Mouse (Mus musculus) heart, postnatal 0 days (tissue): ENCODE data around the gene Akp3. TPM values are rescaled to one million over a fixed set of nuclear protein-coding genes. Genes with fewer than 3 reads are reported as not detected.

ENCODE experiments used
- ATAC-seq: fragments of 200-750 bp; cut with Nextera tagmentation; 2 replicates; pipeline ENCODE4 v1.8.0; 2017; ENCODE audit warnings: low read depth, moderate number of reproducible peaks, moderate library complexity; ENCODE audit not compliant: insufficient read depth
- DNase-seq: peaks from one replicate; pipeline ENCODE4 v3.0.0-alpha.2; 2016; ENCODE audit warnings: low spot score
- H3K27ac ChIP-seq: fragments of 300-500 bp; sonication (generic); 2 replicates; pipeline ENCODE4 v1.5.1; 2014; ENCODE audit warnings: low read depth, mild to moderate bottlenecking
- H3K27me3 ChIP-seq: fragments of 300-500 bp; sonication (generic); 2 replicates; pipeline ENCODE4 v1.6.1; 2014; ENCODE audit warnings: low read length, mixed read lengths; ENCODE audit not compliant: control insufficient read depth, insufficient read depth
- H3K36me3 ChIP-seq: fragments of 300-500 bp; sonication (generic); replicated peaks from 2 replicates; pipeline ENCODE4 v1.6.1; 2014; ENCODE audit warnings: low read length, mixed read lengths; ENCODE audit not compliant: control insufficient read depth, insufficient read depth
- H3K4me1 ChIP-seq: fragments of 300-500 bp; sonication (generic); 2 replicates; pipeline ENCODE4 v1.6.1; 2014; ENCODE audit warnings: antibody characterized with exemption; ENCODE audit not compliant: control insufficient read depth, insufficient read depth
- H3K4me2 ChIP-seq: fragments of 300-500 bp; sonication (generic); 2 replicates; pipeline ENCODE4 v1.6.1; 2014; ENCODE audit warnings: low read depth, mild to moderate bottlenecking, low read length, moderate library complexity
- H3K4me3 ChIP-seq: fragments of 300-500 bp; sonication (generic); 2 replicates; pipeline ENCODE4 v1.5.1; 2014; ENCODE audit warnings: low read depth, low read length
- H3K9ac ChIP-seq: fragments of 300-500 bp; sonication (generic); replicated peaks from 2 replicates; pipeline ENCODE4 v1.6.1; 2014; ENCODE audit warnings: low read depth, low read length, mixed read lengths
- H3K9me3 ChIP-seq: fragments of 300-500 bp; sonication (generic); replicated peaks from 2 replicates; pipeline ENCODE4 v1.6.1; 2016; ENCODE audit warnings: low read length; ENCODE audit not compliant: control insufficient read depth
- CTCF ChIP-seq: IDR thresholded peaks from 2 replicates; pipeline ENCODE4 v1.5.1; 2016; ENCODE audit warnings: antibody characterized with exemption, control low read depth, low read depth
- EP300 ChIP-seq: IDR thresholded peaks from 2 replicates; pipeline ENCODE4 v1.6.1; 2016; ENCODE audit warnings: antibody characterized with exemption, low read depth
- WGBS: fragments of 180-500 bp; shearing (Covaris S2); extraction: QIAGEN DNeasy Blood & Tissue Kit; methylation state at CpG from one replicate; pipeline ENCODE4 v1.1.7; 2014; 5-methylcytosine and 5-hydroxymethylcytosine counted together
- polyA plus RNA-seq: library from polyadenylated mRNA; unstranded; fragments of >200 nt; fragmentation: Nextera tagmentation; extraction: Ambion mirVana; gene quantifications from 2 replicates; pipeline ENCODE4 v1.2.1, GENCODE M21; 2015
- total RNA-seq: library from RNA; depleted of rRNA; stranded (reverse); fragments of >200 nt; gene quantifications from 2 replicates; pipeline ENCODE4 v1.2.3, GENCODE M21; 2014; ENCODE audit warnings: low replicate concordance

The Akp3 gene
- total and polyA plus RNA-seq, 2 experiments from 2014 or later = not detected

GRCm38 (mm10) chr1:87142456-87142855, 17.7 kb downstream of the Akp3 start:
- peaks cover 5% of the 10 kb centered on the region; the same call in 1 of the 2 replicates for H3K27me3 ChIP-seq
- WGBS = 65% methylated on average over 9 of the region's 9 CpGs
- ATAC-seq = no peak

GRCm38 (mm10) chr1:87143141-87143540, 18.4 kb downstream of the Akp3 start:
- H3K4me1 ChIP-seq = no peaks in the 10 kb centered on the region
- H3K4me3 ChIP-seq = no peak overlapping the region
- no peaks in the 10 kb centered on the region for H3K36me3 ChIP-seq
- H3K27me3 ChIP-seq = peaks cover 8% of the 10 kb centered on the region; the same call in 1 of the 2 replicates
- no peaks in the 10 kb centered on the region for H3K9me3 ChIP-seq
- no peak overlapping the region for H3K27ac ChIP-seq
- no peak for DNase-seq
- TF ChIP-seq CTCF = no peak
- TF ChIP-seq EP300 = no peak
- 75% methylated on average over 10 of the region's 10 CpGs for WGBS
- H3K9ac ChIP-seq = no peak overlapping the region
- no peak for ATAC-seq
- H3K4me2 ChIP-seq = no peak overlapping the region

More at GRCm38 (mm10) chr1:87142456-87142855, 17.7 kb downstream of the Akp3 start:
- Histone ChIP-seq H3K4me2 (no peak overlapping the region), H3K27ac (no peak overlapping the region), H3K9ac (no peak overlapping the region), H3K9me3 (no peaks in the 10 kb centered on the region), H3K4me3 (no peak overlapping the region), H3K36me3 (no peaks in the 10 kb centered on the region), H3K4me1 (no peaks in the 10 kb centered on the region)
- TF ChIP-seq EP300 (no peak), CTCF (no peak)
- no peak for DNase-seq

GRCm38 (mm10) chr1:87149422-87149821, 24.6 kb downstream of the Akp3 start:
- 37% methylated on average over 13 of the region's 13 CpGs for WGBS
- H3K4me2 ChIP-seq = no peak overlapping the region
- no peak overlapping the region for H3K9ac ChIP-seq
- H3K27me3 ChIP-seq = peaks cover 62% of the 10 kb centered on the region
- DNase-seq = no peak
- no peaks in the 10 kb centered on the region for H3K9me3 ChIP-seq
- H3K4me1 ChIP-seq = no peaks in the 10 kb centered on the region
- no peaks in the 10 kb centered on the region for H3K36me3 ChIP-seq
- TF ChIP-seq CTCF (no peak), EP300 (no peak)
- H3K27ac ChIP-seq = no peak overlapping the region
- ATAC-seq = no peak
- no peak overlapping the region for H3K4me3 ChIP-seq

GRCm38 (mm10) chr1:87151286-87151685, 26.5 kb downstream of the Akp3 start:
- peaks cover 79% of the 10 kb centered on the region for H3K27me3 ChIP-seq
- no peak overlapping the region for H3K9ac ChIP-seq
- H3K4me2 ChIP-seq = no peak overlapping the region
- no peak overlapping the region for H3K4me3 ChIP-seq
- TF ChIP-seq CTCF = no peak
- TF ChIP-seq EP300 = no peak
- 71% methylated on average over 6 of the region's 6 CpGs for WGBS
- no peak overlapping the region for H3K27ac ChIP-seq
- ATAC-seq (no peak), DNase-seq (no peak)
- no peaks in the 10 kb centered on the region for H3K36me3 ChIP-seq
- no peaks in the 10 kb centered on the region for H3K4me1 ChIP-seq
- H3K9me3 ChIP-seq = no peaks in the 10 kb centered on the region

GRCm38 (mm10) chr1:87153776-87154500, 29.2 kb downstream of the Akp3 start:
- no peak overlapping the region for H3K9ac ChIP-seq
- H3K9me3 ChIP-seq = no peaks in the 10 kb centered on the region
- DNase-seq (no peak), ATAC-seq (no peak)
- no peaks in the 10 kb centered on the region for H3K4me1 ChIP-seq
- WGBS = 2% methylated on average over 70 of the region's 72 CpGs
- peak overlapping the region; percentile 42 for H3K4me3 ChIP-seq
- TF ChIP-seq EP300 = no peak
- TF ChIP-seq CTCF = no peak
- no peak overlapping the region for H3K27ac ChIP-seq
- no peaks in the 10 kb centered on the region for H3K36me3 ChIP-seq
- H3K27me3 ChIP-seq = peaks cover 98% of the 10 kb centered on the region
- H3K4me2 ChIP-seq = peak overlapping the region; percentile 55
